Mouse (Mus musculus): ENCODE data around the gene Fdx1l. TPM values are rescaled to one million over a fixed set of nuclear protein-coding genes. Genes with fewer than 3 reads are reported as not detected.
A peak's percentile ranks its signal among the peaks of the same experiment; 100 is the strongest.
"Not testable (repeated sequence)": the region's sequence is repeated elsewhere in the genome, so short reads cannot be mapped to it uniquely, and the experiment has no call there.

Gene Fdx1l
- total RNA-seq, 4 experiments from 2014 or later: 47.3 to 69.6 (median 59.3) TPM

DNA sequence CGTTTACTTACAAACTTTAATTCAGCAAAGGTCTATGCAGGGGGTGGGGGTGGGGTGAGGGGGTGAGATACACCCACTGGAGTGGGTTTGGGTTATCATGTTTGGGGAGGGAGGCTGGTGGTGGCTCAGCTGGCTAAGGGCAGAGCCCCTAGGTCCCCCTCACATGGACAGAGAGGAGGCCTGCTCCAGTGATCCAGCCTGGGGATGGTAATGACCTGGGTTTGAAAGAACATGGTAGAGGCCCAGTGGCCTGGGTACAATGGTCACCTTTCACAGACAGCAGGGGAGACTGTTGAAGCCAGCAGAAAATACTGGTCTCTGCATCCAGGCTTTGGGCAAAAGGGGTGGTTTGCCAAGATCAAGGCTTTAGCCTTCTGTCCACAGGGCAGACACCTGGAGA lies 759 bp upstream of the Fdx1l start:
- no peak for DNase-seq (ENCODE audit: low spot score in 2 of 2)

DNA sequence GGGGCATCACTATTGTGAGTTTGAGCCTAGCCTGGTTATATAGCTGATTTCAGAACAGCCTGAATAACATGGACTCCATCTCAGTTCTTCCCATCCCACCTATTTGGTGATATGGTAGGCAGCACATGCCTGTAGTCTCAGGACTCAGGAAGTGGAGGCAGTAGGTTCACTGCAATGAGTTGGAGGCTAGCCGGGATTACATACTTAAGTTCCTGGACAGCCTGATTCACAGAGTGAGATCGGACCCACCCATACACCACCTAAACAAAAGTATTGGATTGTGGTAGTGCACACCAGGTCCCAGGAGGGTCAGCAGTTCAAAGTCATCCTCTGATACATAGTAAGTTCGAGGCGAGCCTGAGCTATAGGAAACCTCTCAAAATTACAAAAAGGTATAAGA lies 773 bp downstream of the Fdx1l start:
- DNase-seq (ENCODE audit: low spot score in 2 of 2): no peak

DNA sequence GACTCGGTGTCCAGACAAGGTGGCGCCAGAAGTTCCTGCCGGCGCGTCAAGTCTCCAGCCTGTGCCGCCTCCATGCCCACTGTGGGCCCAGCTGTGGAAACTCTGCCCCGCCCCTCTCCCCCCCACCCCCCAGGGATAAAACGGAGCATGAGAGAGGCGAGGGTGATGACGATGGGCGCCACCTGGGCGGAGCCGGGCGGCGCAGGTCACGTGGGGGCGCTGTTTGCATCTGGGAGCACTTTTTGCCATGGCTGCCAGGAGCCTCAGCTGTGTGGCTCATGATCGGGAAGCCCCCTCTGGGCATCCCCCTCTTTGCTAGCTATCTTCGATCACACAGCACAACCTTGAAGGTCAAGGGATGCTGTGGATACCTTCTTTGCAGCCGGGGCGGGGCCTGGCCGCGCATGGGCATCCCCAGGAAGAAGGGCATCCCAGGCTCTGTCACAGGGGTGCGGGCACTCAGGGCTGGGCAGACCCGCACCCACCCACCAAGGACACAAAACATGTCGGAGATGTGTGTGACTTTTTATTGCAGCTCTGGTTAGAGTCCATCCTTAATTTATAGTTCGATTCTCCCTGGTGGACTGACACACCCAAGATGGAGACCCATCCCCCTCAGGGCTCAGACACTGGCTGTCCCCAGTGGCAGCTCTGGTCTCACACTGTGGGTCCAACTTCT lies 6.3 kb downstream of the Fdx1l start, which contains the start of gene Zglp1:
TSS of gene Zglp1 (minus strand) at position 88 of the 679 bp plus-strand sequence.
- DNase-seq (ENCODE audit: low spot score in 2 of 2): no peak

DNA sequence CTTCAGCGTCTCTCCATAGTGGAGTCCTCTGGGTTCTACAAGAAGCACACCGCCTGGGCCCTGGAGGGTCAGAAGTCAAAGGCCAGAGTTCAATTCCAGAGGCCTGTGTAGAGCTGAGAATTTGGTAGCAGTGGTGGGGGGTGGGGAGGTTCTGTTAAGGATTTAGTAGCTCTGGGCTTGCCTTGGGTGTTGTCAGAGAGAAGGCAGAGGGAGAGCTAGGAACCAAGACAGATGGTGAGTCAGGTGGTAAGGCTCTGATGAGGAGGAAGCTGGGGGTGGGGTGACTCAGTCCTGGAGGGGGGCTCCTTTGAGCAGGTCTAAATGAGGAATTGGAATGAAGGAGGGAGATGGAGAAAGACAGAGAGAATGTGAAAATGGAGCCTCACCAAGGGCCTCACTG lies 10.5 kb downstream of the Fdx1l start:
- peak; percentile 55 to 69 for DNase-seq (ENCODE audit: low spot score in 2 of 2)

DNA sequence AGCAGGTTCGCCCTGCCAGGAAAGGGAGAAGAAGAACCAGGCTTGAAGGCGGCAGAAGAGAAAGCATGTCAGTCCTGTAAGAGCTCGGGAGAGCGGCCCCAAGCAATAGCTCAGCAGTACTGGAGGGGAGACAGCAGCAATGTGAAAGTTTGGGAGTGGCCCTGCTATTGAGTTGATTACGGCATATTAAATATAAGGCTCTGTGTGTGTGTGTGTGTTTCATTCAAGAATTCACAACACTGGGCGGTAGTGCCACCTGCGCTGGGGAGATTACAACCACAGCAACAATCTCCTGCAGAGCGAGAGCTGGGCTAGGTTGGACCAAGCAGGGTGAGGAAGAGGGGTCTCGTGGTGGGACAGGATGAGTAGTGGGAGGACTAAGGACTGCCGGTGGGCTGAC lies 21.8 kb downstream of the Fdx1l start:
- no peak for DNase-seq (ENCODE audit: low spot score in 2 of 2)

- no peak for DNase-seq (ENCODE audit: low spot score in 2 of 2)
Measured at GRCm38 (mm10) chr9:21045235-21045634, 28.2 kb downstream of the Fdx1l start.

GRCm38 (mm10) chr9:21044785-21045184 lies 28.6 kb downstream of the Fdx1l start:
- not testable (repeated sequence) for DNase-seq (ENCODE audit: low spot score in 2 of 2)

DNA sequence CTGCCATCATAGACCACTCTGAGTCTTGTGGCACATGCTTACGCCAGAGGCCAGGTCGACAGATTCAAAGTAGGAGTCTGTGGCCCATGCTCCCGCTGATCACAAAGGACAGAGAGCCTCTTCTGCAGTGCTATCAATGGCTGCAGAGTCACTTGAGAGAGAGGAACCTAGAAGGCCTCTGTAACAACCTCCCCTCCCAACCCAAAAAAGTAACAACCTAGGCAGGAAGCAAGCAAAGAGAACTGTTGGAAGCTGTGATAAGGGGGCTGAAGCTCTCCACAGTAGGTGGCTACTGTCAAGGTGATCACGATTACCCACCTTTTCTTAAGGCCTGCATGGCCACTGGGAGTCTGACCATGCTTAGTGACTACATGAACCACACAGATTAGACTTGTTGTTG lies 29.9 kb downstream of the Fdx1l start:
- DNase-seq (ENCODE audit: low spot score in 2 of 2): no peak

GRCm38 (mm10) chr9:21041308-21041707 lies 32.1 kb downstream of the Fdx1l start:
- peak; percentile 80 to 86 for DNase-seq (ENCODE audit: low spot score in 2 of 2)

DNA sequence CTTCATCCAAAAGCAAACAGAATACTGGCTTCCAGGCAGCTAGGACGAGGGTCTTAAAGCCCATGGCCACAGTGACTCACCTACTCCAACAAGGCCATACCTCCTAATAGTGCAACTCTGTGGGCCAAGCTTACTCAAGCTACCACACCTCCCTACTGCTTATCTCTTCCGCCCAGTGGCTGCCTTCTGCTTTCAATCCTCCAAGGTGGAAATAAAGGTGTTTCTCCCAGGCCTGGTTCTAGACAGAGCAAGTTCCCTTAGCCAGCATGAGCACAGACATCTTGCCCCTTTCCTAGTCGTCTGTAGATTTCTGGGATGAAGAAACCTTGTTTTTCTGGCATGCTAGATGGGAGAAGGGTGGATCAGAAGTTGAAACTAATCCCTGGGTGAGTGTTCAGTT lies 33.6 kb downstream of the Fdx1l start:
- no peak for DNase-seq (ENCODE audit: low spot score in 2 of 2)

GRCm38 (mm10) chr9:21037481-21037891 lies 35.9 kb downstream of the Fdx1l start:
- peak in 1 of 2 experiments; percentile 47 for DNase-seq (ENCODE audit: low spot score in 2 of 2)

GRCm38 (mm10) chr9:21036666-21037065 lies 36.7 kb downstream of the Fdx1l start:
- DNase-seq (ENCODE audit: low spot score in 2 of 2): peak in 1 of 2 experiments; percentile 24

- no peak for DNase-seq (ENCODE audit: low spot score in 2 of 2)
Measured at GRCm38 (mm10) chr9:21036161-21036560, 37.3 kb downstream of the Fdx1l start.

- DNase-seq (ENCODE audit: low spot score in 2 of 2): no peak
Measured at GRCm38 (mm10) chr9:21035586-21035985, 37.8 kb downstream of the Fdx1l start.

- DNase-seq (ENCODE audit: low spot score in 2 of 2): no peak
Measured at GRCm38 (mm10) chr9:21034481-21035085, 38.8 kb downstream of the Fdx1l start.

GRCm38 (mm10) chr9:21033136-21033535 lies 40.3 kb downstream of the Fdx1l start:
- peak in 1 of 2 experiments; percentile 70 for DNase-seq (ENCODE audit: low spot score in 2 of 2)

DNA sequence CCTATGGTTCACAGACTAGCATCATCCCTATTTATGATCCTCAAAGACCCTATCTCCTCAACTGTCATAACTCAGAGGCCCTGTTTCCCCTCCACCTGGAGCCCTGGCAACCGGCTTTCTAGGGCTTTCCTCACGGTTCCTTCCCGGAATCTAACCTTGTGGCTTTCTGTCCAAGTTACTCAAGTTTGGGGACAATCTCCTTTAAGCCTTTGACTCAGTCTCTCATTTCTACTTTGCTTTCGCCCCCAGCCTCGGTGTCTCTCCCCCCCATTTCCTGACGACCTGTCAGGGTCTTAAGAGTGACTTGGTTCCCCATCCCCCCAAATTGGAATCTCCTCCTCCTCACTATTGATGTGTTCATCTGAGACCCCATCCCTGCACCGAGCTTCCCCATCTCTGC lies 40.9 kb downstream of the Fdx1l start:
- DNase-seq (ENCODE audit: low spot score in 2 of 2): no peak

DNA sequence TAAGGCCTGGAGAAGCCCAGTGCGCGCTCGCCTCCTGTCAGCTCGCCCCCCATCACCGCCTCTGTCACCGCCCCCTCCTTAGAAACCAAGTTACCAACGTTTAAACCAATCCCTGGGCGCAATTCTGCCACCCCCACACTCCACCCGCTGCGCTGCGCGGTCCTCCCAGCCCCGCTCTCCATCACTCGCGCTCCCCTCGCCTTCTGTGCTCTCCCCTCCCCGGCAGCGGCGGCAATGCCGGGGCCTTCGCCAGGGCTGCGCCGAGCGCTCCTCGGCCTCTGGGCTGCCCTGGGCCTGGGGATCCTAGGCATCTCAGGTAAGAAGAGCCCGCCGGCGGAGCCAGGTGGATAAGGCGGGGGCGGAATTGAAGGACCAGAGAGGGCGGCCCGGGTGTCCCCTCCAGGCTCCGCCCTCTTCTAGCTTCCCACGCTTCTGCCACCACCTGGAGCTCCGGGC lies 41.5 kb downstream of the Fdx1l start, which contains the start of gene Icam5:
TSS of gene Icam5 (plus strand) at position 178 of the 456 bp plus-strand sequence.
- peak; percentile 83 to 87 for DNase-seq (ENCODE audit: low spot score in 2 of 2)

- peak; percentile 80 to 84 for DNase-seq (ENCODE audit: low spot score in 2 of 2)
Measured at GRCm38 (mm10) chr9:21031251-21031895, 42.0 kb downstream of the Fdx1l start.

- peak; percentile 83 to 84 for DNase-seq (ENCODE audit: low spot score in 2 of 2)
Measured at GRCm38 (mm10) chr9:21030781-21031250, 42.6 kb downstream of the Fdx1l start.

DNA sequence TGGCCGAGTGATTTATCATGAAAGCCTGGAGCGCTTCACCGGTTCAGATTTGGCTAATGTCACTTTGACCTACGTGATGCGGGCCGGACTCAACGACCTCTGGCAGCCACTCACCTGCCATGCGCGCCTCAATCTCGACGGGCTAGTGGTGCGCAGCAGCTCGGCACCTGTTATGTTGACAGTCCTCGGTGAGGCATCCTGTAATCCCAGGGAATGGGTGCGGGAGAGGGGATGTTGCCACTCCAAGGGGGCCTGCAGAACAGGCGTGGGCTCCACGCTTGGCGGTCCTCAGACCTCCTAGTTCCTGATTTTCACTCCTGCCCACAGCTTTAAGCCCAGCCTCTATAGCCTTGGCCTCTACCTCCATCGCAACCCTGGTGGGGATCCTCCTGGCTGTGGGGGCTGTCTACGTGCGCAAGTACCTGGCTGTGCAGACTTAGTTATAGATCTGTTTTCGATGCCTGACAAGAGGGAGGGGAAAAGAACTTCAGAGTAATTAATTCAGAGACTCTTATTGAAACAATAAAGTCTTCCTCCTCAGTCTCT lies 43.3 kb downstream of the Fdx1l start:
- DNase-seq (ENCODE audit: low spot score in 2 of 2): peak in 1 of 2 experiments; percentile 20
